Mouse (Mus musculus) Muller cell, postnatal 12 days (primary cell): ENCODE measurements around the gene Stxbp4.
A peak's percentile ranks its signal among the peaks of the same experiment; 100 is the strongest.

ENCODE experiments used
- DNase-seq: peaks from one replicate; pipeline ENCODE4 v3.0.0-alpha.2; 2015; ENCODE audit errors: inconsistent ontology term

The Stxbp4 gene

DNA sequence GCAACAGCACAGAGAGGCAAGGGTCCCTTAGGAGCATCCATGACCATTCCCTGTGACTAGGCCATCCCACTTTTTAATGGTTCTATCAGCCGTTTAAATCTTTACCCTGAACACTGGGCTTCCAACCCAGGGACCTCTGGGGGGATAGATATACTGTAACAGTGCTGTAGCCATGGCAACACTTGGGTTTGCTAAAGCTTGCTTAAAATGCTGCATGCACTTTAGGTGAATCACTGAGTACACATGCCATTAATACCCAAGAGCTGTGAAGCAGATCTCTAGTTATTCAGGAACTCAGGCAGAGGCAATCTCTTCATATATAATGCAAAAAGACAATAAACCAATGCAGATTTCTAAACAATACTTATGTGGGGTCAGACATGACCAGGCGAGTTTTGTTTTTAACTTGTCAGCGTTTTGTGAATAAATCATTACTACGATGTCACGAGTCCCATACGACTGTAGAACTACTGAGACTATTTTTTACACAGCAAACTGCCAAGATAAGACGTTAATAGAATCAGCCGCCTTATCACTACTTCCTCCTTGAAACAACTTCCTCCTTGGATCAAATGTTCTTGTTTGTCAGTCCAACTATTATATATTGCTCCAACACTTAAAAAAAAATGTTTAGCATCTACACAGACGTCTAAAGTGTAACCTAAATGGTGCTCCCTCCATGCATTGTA, 79.4 kb downstream of the Stxbp4 start:
- no peak for DNase-seq

DNA sequence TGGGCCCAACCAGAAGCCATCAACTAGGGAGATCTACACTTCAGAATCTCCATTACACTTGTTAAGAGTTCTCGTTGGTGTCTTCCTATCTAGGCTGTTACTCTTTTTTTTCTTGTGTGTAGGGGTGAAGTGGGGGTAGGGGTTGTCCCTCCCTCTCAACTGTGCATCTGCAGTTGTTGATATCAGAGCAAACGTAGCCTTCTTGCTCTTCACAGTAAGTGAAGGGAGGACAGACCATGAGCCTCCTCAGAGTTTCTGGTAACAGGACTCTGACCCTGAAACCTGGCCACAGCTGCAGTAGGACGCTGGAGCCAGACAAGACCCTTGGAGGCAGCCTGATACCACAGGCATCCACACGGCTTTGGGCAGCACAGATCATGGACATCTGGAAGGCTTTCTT, 81.4 kb downstream of the Stxbp4 start:
- no peak for DNase-seq

DNA sequence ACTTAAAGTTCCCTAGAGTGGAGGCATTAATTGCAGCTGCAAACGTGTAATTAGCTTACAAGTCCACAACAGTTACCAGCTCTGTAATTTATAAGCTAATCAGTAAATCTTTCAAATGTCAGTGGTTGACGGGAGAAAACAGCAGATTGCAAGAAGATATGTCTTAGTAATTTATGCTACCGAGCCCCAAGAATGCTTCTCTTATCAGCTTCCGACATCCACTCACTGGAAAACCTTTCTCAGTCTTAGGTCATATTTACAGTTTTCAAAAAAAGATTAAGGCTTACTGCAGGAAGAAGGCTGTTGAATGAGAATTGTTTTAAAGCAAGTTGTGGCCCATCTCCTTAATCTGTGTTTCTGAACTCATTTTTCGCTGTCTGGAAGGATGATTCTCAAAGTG, 83.9 kb downstream of the Stxbp4 start:
- DNase-seq, result no peak

DNA sequence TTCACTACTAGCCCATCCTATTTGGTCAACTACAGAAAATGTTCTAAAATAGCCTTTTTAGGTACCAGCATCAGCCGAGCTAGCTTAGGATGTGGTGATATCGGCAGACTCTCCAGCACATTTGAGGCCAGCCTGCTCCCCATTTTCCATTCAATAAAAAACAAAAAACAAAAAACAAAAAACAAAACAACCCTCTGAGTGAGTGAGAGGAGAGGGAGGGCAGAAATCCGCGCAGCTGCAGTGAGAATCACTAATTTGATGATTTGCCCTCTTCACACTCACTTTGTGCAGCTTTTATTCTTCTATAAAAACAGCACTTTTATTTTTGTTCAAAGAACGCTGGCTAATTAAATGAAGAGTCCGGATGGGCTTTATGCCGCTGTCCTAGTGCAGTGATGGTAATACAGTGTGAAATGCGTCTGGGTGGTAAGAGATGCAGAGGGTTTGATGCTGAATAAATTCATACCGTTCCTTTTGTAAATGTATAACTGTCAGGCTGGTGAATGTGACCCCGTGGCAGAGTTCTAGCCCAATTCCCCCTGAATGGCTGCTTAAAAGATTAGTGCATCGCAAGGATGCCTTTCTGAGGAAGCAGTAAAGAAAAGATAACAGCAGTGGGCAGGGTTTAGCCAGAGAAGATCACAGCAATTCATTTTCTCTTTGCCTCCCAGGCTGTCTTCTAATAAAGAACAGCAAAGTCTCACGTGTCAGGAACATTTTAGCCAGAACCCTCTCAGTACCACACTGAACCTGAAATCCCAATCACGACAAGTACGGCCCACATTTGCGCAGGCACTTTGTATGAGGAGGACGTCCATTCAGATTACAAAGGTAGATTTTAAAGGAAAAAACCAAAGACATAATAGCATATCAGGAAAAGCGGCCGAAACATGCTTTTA, 85.3 kb downstream of the Stxbp4 start:
- peak; percentile 30 for DNase-seq

DNA sequence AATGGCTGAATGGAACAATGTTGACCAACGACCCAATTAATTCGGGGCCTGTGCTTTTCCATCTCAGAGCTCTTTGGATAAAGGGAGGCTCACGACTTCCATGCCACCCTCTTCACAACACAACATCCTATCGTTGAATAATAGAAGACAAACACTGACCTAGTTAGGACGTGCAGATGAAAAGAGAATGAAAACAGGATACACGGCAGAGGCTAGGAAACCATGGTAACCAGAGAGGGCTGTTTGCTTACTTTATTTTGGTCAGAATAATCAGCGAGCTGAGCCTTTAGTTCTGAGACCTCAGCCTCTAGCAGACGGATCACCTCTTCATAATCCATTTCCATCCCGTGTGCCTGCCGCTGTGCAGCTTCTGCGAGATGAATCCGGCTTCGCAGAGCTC, 89.3 kb downstream of the Stxbp4 start:
- DNase-seq, result peak; percentile 89

DNA sequence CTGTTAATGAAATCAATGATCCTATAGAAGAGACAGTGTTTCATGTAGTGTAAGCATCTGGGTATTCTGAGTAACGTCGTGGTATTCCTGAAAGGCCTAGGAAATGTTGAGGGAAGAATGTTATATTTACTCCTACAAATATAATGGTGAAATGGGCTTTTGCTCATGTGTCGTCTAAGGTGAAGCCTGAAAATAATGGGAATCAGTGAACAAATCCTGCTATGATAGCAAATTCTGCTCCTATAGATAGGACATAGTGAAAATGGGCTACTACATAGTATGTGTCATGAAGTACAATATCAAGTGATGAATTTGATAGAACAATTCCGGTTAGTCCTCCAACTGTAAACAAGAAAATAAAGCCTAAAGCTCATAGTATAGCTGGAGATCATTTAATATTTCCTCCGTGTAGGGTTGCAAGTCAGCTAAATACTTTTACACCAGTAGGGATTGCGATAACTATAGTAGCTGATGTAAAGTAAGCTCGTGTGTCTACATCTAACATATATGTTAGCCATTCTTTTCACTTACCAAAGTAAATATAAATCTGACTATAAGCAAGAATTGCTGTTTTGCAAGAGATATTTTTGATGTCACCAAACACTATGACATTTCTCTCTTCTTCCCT, 99.1 kb downstream of the Stxbp4 start:
- no peak for DNase-seq

DNA sequence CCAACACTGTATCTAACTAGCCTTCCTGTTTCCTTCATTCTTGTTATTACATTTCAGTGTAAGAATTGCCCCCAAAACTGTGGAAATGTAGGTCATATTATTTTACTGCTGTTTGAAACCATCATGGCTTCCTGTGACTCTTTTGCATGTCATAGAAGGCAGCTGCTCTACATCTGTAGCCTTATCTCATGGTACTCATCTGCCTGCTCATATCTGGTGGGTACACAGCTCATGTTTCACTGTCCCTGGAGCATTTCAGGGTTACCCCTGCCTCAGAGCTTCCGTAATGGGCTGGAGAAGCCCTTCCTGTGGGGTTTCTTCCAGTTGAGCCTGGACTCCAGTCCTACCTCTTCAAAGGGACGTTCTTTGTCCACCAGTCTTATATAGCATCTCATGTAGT, 112.6 kb downstream of the Stxbp4 start:
- no peak for DNase-seq

DNA sequence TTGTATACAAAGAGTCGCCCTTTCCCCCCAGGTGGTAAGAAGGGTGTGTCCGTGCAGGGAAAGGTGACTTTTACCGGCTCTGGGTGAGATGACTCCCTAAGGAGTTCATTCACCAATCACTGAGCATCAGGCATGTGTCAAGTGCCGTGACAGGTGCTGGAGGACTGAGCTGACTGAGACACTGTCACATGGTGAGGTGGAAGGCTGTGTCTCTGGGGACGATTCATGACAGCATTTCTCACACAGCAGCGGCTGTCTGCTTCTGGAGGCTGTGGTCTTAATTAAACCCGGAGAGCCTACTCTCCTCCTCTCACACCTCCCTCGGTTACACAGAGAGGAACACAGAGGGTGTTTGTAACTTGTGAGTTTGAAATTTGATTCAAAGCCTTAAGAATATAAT, 116.8 kb downstream of the Stxbp4 start:
- no peak for DNase-seq

DNA sequence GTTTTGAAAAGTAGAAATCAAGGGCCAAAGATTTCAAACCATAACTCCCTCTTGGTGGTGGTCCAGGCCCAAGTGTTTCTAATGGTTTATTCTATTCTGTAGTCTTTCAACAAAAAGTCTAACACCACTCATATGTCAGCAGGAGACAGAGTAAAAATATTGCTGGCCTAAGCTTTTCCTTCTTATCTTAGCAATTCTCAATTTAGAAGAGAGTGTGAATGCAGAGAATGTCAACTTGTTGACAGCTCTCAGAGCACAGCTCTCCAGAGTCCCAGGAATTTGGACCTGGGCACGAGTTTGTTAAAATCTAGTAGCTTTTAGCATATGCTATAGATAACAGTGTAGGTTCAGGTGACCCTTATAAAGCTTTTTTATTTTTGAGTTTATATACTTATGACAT, 120.1 kb downstream of the Stxbp4 start:
- DNase-seq, result no peak

DNA sequence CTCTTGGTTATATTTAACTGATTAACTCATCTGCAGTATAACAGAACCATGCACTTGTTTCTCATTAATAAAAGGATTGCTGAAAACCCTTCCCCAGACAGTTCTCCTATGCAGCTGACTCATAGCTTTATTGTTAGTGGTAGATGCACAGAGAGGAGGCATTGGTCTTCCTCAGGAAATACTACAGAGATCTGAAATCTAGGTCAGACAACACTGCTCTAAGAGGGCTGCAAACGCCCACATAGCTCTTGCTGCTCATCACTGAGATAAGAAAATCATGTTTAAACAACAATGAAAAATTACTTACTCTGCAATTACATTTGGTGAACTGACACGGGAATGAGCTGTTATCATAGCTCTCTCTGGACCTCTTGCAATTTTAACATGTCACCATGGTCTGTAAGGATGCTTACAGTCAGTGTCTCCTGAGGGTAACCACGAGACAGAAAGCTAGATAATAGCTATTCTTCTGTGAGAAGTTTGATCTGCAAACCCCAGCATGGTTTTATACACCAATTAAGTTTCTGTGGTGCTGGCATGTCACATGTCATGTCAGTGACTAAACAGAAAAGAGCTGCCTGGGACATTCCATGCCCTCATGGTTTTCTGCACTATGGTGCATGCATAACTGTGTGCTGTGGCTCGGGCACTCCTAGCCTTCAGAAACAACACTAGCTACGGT, 125.2 kb downstream of the Stxbp4 start:
- peak; percentile 26 for DNase-seq

DNA sequence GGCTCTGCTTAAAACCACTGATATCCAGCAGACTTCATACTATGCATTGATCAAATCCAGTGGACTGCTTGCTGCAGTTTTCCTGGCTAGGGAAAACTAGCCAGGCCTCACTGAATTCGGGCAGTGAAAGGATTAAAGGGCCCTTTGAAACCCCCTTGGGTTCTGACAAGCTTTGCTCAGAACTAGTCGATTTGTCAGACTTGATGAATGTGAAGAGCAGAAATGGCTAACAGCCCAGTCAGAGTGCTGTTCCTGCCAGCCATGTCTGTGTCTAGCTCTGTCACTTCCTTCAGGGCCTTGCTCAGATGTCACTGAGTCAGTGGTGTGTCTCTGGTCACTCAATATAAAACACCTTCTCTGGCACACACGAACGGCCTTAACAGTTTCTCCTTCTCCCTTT, 136.0 kb downstream of the Stxbp4 start:
- peak; percentile 49 for DNase-seq

DNA sequence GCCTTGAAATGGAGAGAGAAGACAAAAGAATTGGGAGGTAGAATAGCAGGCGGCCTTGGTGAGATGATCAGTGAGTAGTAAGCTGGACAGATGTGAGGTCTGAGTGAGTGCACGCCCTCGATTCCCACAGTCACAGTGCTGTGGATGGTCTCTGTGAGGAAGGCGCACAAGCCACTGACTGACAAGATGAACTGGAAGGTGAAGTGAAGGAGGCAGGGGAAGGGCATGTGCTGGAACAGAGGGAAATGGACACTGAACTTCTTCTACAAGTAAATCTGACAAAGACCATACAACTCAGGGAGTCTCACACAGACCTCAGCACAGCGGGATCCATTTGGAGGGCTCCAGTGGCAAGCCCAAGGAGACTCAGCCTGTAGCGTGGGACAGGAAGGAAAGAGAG, 138.0 kb downstream of the Stxbp4 start:
- no peak for DNase-seq

DNA sequence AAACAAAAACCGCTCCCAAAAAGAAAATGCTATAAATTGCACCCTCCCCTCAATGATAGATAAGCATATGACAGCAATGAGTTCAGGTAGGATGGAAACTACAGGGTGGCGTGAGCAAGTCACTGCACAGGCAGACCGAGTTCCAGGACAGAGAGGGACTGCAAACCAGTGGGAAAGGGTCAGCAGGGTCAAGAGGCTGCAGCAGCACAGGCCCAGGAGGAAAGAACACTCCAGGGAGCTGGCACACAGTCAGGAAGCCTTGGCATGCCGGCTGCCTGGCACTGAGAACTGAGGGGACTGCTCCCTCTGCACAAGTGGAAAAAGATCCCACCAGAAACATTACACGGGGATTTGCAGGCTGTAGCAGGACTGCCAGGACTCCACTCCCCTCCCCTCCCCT, 139.4 kb downstream of the Stxbp4 start:
- peak; percentile 24 for DNase-seq

DNA sequence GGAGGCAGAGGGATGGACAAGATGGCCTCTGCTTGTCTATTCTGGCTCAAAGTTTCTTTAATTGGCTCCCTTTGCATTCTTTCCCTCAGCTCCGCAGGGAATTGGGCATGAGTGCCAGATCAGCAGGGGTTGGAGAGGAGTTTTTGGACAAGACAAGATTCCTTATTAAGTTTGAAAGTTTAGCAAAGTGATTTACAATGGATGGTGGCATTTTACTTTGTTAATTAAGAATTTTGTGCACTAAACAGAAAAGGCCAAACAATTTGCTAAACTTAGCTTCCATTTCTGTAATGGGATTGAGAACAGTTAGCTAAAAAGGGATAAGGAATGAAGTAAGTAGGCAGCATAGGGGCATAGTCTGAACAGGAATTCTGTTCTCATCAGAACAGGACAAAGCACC, 142.9 kb downstream of the Stxbp4 start:
- peak; percentile 92 for DNase-seq

DNA sequence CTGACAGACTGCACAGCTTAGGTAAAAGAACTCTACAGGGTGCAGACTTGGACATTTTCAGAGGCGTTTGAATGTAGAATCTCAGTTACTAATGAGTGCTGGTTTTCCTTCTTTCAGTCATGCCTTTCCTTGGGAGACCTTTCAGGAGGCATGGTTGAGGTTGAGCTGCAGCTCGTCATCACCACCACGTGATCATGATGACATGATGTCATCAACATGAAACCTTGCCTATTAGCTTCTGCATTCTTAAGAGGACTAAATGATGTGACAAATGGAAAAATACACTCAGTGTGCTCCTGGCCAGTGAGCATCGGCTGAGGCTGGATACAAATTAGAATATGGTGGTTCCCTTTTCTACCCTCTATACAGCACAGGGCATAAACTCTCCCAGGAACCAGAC, 145.4 kb downstream of the Stxbp4 start:
- no peak for DNase-seq

DNA sequence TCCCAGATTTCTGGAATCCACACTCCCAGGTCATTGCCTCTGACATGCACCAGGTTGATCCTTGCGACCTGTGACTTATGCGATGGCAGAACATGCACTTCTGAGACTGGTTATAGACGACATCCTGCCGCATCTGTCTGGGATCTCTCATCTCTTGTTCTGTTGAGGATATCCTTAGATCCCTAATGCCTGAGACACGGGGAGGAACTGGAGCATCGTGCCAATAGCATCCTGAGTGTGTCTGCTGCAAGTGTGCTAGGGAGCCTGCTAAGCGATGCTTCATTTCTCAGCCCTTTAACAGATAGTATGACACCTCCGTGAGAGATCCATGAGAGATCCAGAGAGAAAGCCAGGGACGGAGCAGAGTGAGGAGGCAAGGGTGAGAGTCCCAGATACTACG, 148.7 kb downstream of the Stxbp4 start:
- no peak for DNase-seq

DNA sequence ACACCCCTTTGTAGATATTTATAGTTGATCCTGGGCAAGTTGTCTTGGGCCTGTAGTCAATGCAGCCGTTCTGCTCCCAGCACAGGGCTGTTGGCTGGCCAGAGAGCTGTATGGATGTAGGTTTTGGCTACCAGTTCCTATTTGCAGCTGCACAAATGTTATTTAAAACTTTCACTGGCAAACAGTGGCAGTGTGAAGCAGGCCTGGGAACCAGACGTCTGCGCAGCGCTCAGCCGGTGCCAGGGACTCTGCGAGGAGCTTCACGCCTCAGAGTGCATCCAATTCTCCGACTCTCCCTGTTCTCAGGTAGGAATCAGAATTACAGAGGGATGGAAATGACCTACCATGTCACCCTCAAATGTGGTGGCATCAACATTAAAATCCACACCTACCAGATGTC, 150.2 kb downstream of the Stxbp4 start:
- no peak for DNase-seq

DNA sequence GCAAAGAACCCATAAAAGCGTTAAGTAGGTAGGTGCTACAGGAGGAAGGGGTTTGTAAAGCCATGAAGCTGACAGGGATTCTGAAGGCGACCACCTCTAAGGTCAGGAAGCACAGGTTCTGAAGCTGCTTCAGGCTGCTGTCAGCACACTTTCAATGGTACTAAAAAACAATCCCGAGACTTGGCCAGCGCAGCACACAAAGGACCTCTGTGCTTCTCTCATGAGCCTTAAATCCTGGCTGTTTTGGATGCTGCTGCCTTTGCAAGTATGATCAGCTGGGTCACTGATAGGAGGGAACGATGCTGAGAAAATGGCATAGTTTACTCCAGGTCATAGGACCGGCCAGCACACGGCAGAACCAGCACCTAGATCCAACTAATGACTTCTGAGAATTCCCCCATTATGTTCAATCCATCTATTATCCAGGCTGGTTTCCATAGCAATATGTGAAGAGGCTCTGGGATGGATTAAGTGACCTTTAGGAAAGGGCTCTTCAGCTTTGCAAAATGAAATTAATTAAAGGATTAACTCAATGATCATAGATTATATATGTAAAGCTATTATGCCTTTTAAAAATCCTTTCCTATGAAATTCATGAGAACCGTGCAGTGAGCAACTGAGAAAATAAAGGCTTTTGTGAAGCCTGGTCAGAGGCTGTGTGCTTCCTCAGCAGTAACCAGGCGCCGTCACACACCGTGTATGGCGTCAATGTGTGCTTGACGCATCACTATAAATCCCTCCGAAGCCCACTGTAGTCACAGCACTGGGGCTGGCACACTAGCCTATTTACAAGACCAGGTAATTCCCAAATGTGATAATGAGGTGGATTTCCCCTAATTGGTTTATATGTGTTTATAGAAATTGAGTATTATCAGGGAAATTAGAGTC, 152.9 kb downstream of the Stxbp4 start:
- no peak for DNase-seq

DNA sequence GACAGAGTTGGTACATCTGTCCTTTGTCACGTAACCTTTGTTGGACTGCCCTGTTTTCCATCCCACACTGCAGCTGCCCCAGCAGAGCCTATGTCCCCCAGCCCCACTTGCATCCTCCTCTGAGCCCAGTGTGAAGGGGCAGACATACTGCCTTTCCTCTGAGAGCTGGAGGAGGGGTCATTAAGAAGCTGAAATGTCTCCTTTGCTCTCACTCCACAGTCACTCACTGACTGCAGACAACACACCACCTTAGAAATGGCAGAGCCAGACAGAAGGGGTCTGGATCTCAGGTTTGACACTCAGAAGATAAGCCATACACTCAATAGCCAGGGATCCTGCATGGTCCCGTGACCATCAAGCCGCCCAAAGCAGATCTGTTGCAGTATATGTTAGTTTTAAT, 154.1 kb downstream of the Stxbp4 start:
- no peak for DNase-seq

DNA sequence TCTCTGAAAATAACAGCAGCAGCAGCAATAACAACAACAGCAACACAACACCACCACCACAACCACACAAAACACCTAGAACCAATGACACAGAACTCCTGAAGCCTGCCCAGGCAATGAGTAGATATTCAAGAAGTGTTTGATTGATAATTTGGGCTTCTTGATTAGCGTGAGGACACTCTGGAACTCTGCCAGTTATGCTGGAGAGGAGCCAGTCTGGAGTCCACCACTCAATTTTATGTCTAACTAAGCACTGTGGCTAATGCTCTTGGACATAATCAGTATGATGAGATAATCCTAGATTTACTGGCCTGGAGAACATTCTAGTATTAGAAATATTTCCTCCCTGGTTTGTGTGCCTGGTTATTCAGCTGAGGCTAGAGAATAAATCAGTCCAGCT, 156.1 kb downstream of the Stxbp4 start:
- no peak for DNase-seq

DNA sequence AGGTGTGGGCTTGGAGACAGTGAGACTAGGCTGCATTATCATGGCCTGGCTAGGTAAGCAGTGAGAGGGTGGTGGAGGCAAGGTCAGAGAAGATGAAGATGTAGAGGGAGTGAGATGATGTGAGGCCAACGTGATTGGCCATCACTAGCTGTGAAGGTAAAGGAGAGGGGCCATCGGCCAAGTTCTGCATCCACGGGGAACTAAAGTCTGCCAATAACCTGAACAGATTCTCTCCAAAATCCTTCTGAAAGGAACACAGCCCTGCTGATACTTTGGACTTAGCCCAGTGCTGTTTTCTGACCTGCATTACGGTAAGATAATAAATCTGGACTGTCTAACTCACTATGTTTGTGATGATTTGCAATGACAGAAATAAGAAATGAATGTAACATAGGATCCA, 167.6 kb downstream of the Stxbp4 start:
- no peak for DNase-seq
